Mouse (Mus musculus) adrenal gland, postnatal 14 days (tissue): ENCODE measurements around the gene Cplx3. TPM values are rescaled to one million over a fixed set of nuclear protein-coding genes. Genes with fewer than 3 reads are reported as not detected.

Source experiments
- DNase-seq: peaks from one replicate; pipeline ENCODE4 v3.0.0; 2021; ENCODE audit warnings: mixed read lengths
- total RNA-seq: library from RNA; stranded (reverse); gene quantifications from 2 replicates; pipeline ENCODE4 v1.2.3, GENCODE M21; 2021

The Cplx3 gene
- total RNA-seq, 1 experiment from 2014 or later, result not detected

- DNase-seq, result no peak
These were observed 5.3 kb downstream of the Cplx3 start for GRCm38 (mm10) chr9:57600620-57601352.

- DNase-seq, result no peak
These were observed 7.1 kb downstream of the Cplx3 start for GRCm38 (mm10) chr9:57598851-57599563.

- DNase-seq, result no peak
These were observed 8.1 kb downstream of the Cplx3 start for GRCm38 (mm10) chr9:57597929-57598382.

GRCm38 (mm10) chr9:57597265-57597664 lies 8.8 kb downstream of the Cplx3 start:
- no peak for DNase-seq

- DNase-seq, result no peak
These were observed 11.9 kb downstream of the Cplx3 start for GRCm38 (mm10) chr9:57594174-57594509.

- no peak for DNase-seq
These were observed 12.5 kb downstream of the Cplx3 start for GRCm38 (mm10) chr9:57593454-57594173.

- DNase-seq, result no peak
These were observed 15.4 kb downstream of the Cplx3 start for GRCm38 (mm10) chr9:57590726-57591125.

- DNase-seq, result peak; percentile 91
These were observed 16.6 kb downstream of the Cplx3 start, which contains the start of gene Ulk3 for GRCm38 (mm10) chr9:57589224-57590126. Gene Ulk3, plus strand, starts transcription at chr9:57589452.

GRCm38 (mm10) chr9:57584991-57585390 lies 21.1 kb downstream of the Cplx3 start:
- no peak for DNase-seq

GRCm38 (mm10) chr9:57577144-57577849 lies 28.8 kb downstream of the Cplx3 start:
- no peak for DNase-seq

- DNase-seq, result no peak
These were observed 30.5 kb downstream of the Cplx3 start for GRCm38 (mm10) chr9:57575577-57575976.

GRCm38 (mm10) chr9:57574397-57574796 lies 31.7 kb downstream of the Cplx3 start:
- no peak for DNase-seq

- DNase-seq, result no peak
These were observed 37.6 kb downstream of the Cplx3 start for GRCm38 (mm10) chr9:57568500-57568899.

- DNase-seq, result no peak
These were observed 39.2 kb downstream of the Cplx3 start for GRCm38 (mm10) chr9:57566846-57567245.

- DNase-seq, result peak; percentile 50
These were observed 40.3 kb downstream of the Cplx3 start for GRCm38 (mm10) chr9:57565741-57566221.

- no peak for DNase-seq
These were observed 41.5 kb downstream of the Cplx3 start for GRCm38 (mm10) chr9:57564609-57565008.

GRCm38 (mm10) chr9:57562896-57563372 lies 43.1 kb downstream of the Cplx3 start:
- peak; percentile 56 for DNase-seq

- no peak for DNase-seq
These were observed 44.4 kb downstream of the Cplx3 start for GRCm38 (mm10) chr9:57561711-57562099.

- peak; percentile 96 for DNase-seq
These were observed 45.0 kb downstream of the Cplx3 start, which contains the start of gene Scamp2 for GRCm38 (mm10) chr9:57560861-57561710. Gene Scamp2, plus strand, starts transcription at chr9:57560943.

- DNase-seq, result no peak
These were observed 45.8 kb downstream of the Cplx3 start for GRCm38 (mm10) chr9:57560263-57560662.
